Mouse (Mus musculus) forebrain, embryonic 12.5 days (tissue): ENCODE data around the gene Epn2. TPM values are rescaled to one million over a fixed set of nuclear protein-coding genes. Genes with fewer than 3 reads are reported as not detected.
A peak's percentile ranks its signal among the peaks of the same experiment; 100 is the strongest.

ENCODE experiments used
- ATAC-seq: fragments of 200-750 bp; cut with Nextera tagmentation; 2 replicates; pipeline ENCODE4 v1.8.0; 2017; ENCODE audit warnings: moderate TSS enrichment; ENCODE audit not compliant: low FRiP score
- H3K27ac ChIP-seq: fragments of 300-500 bp; sonication (generic); 2 replicates; pipeline ENCODE4 v1.5.1; 2016; ENCODE audit warnings: mild to moderate bottlenecking
- H3K27me3 ChIP-seq: fragments of 300-500 bp; sonication (generic); 2 replicates; pipeline ENCODE4 v1.6.1; 2016; ENCODE audit warnings: mild to moderate bottlenecking
- H3K36me3 ChIP-seq: fragments of 300-500 bp; sonication (generic); replicated peaks from 2 replicates; pipeline ENCODE4 v1.6.1; 2016; ENCODE audit warnings: mild to moderate bottlenecking
- H3K4me1 ChIP-seq: fragments of 300-500 bp; sonication (generic); 2 replicates; pipeline ENCODE4 v1.6.1; 2016
- H3K4me2 ChIP-seq: fragments of 300-500 bp; sonication (generic); 2 replicates; pipeline ENCODE4 v1.6.1; 2016; ENCODE audit warnings: mild to moderate bottlenecking, moderate library complexity
- H3K4me3 ChIP-seq: fragments of 300-500 bp; sonication (generic); replicated peaks from 2 replicates; pipeline ENCODE4 v1.5.1; 2016; ENCODE audit warnings: mild to moderate bottlenecking
- H3K9ac ChIP-seq: fragments of 300-500 bp; sonication (generic); 2 replicates; pipeline ENCODE4 v1.6.1; 2016; ENCODE audit warnings: mild to moderate bottlenecking
- H3K9me3 ChIP-seq: fragments of 300-500 bp; sonication (generic); 2 replicates; pipeline ENCODE4 v1.6.1; 2016
- WGBS: fragments of 180-500 bp; shearing (Covaris S2); methylation state at CpG from one replicate; pipeline ENCODE4 v1.1.7; 2016; 5-methylcytosine and 5-hydroxymethylcytosine counted together
- polyA plus RNA-seq: library from polyadenylated mRNA; unstranded; fragments of >200 nt; fragmentation: Nextera tagmentation; extraction: Ambion mirVana; gene quantifications from 2 replicates; pipeline ENCODE4 v1.2.1, GENCODE M21; 2016

The Epn2 gene
- polyA plus RNA-seq, 1 experiment from 2014 or later = 35.5 TPM

GRCm38 (mm10) chr11:61494129-61494997 lies 85.1 kb downstream of the Epn2 start, which contains the start of gene Mapk7:
Gene Mapk7, minus strand, starts transcription at chr11:61494406.
- ATAC-seq = peak; percentile 97
- Histone ChIP-seq H3K27ac (peak within 1 kb of the TSS; percentile 91), H3K9me3 (no peaks in the 10 kb centered on the region), H3K4me3 (peak within 1 kb of the TSS; percentile 86), H3K4me2 (peak within 1 kb of the TSS; percentile 85), H3K4me1 (peaks cover 27% of the 10 kb centered on the region), H3K9ac (peak within 1 kb of the TSS; percentile 92), H3K36me3 (peaks cover 33% of the 10 kb centered on the region), H3K27me3 (no peaks in the 10 kb centered on the region)
- under 1% methylated on average over 60 of the region's 62 CpGs for WGBS

- WGBS = under 1% methylated on average over 44 of the region's 50 CpGs
- Histone ChIP-seq H3K36me3 (peaks cover 41% of the 10 kb centered on the region), H3K27me3 (no peaks in the 10 kb centered on the region), H3K4me1 (peaks cover 31% of the 10 kb centered on the region), H3K9ac (peak overlapping the region; percentile 92), H3K4me3 (peak overlapping the region; percentile 86), H3K4me2 (peak overlapping the region; percentile 85), H3K27ac (peak overlapping the region; percentile 89), H3K9me3 (no peaks in the 10 kb centered on the region)
- ATAC-seq = peak; percentile 59
Measured at GRCm38 (mm10) chr11:61493525-61494128, 85.9 kb downstream of the Epn2 start.

GRCm38 (mm10) chr11:61492749-61493401 lies 86.6 kb downstream of the Epn2 start:
- no peaks in the 10 kb centered on the region for H3K27me3 ChIP-seq
- H3K36me3 ChIP-seq = peaks cover 48% of the 10 kb centered on the region
- 0 out of 2 replicates have a peak overlapping the region, but pooled peaks have one; percentile 89 for H3K27ac ChIP-seq
- H3K9ac ChIP-seq = peak overlapping the region; percentile 92
- no peaks in the 10 kb centered on the region for H3K9me3 ChIP-seq
- peak overlapping the region; percentile 85 for H3K4me2 ChIP-seq
- H3K4me3 ChIP-seq = peak overlapping the region; percentile 86
- no peak for ATAC-seq
- H3K4me1 ChIP-seq = peaks cover 31% of the 10 kb centered on the region
- 86% methylated on average over 12 of the region's 12 CpGs for WGBS

GRCm38 (mm10) chr11:61490944-61491520 lies 88.5 kb downstream of the Epn2 start:
- H3K36me3 ChIP-seq = peaks cover 55% of the 10 kb centered on the region
- H3K4me1 ChIP-seq = peaks cover 50% of the 10 kb centered on the region

GRCm38 (mm10) chr11:61489874-61490273 lies 89.6 kb downstream of the Epn2 start:
- WGBS = 96% methylated on average over 8 of the region's 8 CpGs
- H3K36me3 ChIP-seq = peaks cover 55% of the 10 kb centered on the region
- no peak for ATAC-seq

More at GRCm38 (mm10) chr11:61490944-61491520, 88.5 kb downstream of the Epn2 start:
- 93% methylated on average over 22 of the region's 22 CpGs for WGBS
- no peak overlapping the region for H3K27ac ChIP-seq
- no peak overlapping the region for H3K4me2 ChIP-seq
- H3K9me3 ChIP-seq = no peaks in the 10 kb centered on the region
- H3K4me3 ChIP-seq = no peak overlapping the region
- H3K27me3 ChIP-seq = no peaks in the 10 kb centered on the region
- ATAC-seq = no peak
- H3K9ac ChIP-seq = no peak overlapping the region

GRCm38 (mm10) chr11:61489085-61489484 lies 90.4 kb downstream of the Epn2 start:
- Histone ChIP-seq H3K4me3 (no peak overlapping the region), H3K9ac (no peak overlapping the region), H3K4me2 (no peak overlapping the region), H3K27ac (no peak overlapping the region), H3K4me1 (peaks cover 69% of the 10 kb centered on the region), H3K9me3 (no peaks in the 10 kb centered on the region), H3K27me3 (no peaks in the 10 kb centered on the region), H3K36me3 (peaks cover 55% of the 10 kb centered on the region)
- no peak for ATAC-seq
- WGBS = 94% methylated on average over 2 of the region's 2 CpGs

More at GRCm38 (mm10) chr11:61489874-61490273, 89.6 kb downstream of the Epn2 start:
- no peaks in the 10 kb centered on the region for H3K9me3 ChIP-seq
- no peaks in the 10 kb centered on the region for H3K27me3 ChIP-seq
- H3K4me2 ChIP-seq = no peak overlapping the region
- no peak overlapping the region for H3K9ac ChIP-seq
- H3K4me3 ChIP-seq = no peak overlapping the region
- peaks cover 61% of the 10 kb centered on the region for H3K4me1 ChIP-seq
- H3K27ac ChIP-seq = no peak overlapping the region

- peaks cover 55% of the 10 kb centered on the region for H3K36me3 ChIP-seq
- no peak overlapping the region for H3K4me3 ChIP-seq
- WGBS = 95% methylated on average over 7 of the region's 7 CpGs
- H3K27me3 ChIP-seq = no peaks in the 10 kb centered on the region
- no peak for ATAC-seq
- peaks cover 71% of the 10 kb centered on the region for H3K4me1 ChIP-seq
- peak overlapping the region; percentile 59; the same call in 1 of the 2 replicates for H3K27ac ChIP-seq
- no peaks in the 10 kb centered on the region for H3K9me3 ChIP-seq
- H3K4me2 ChIP-seq = no peak overlapping the region
- no peak overlapping the region for H3K9ac ChIP-seq
Measured at GRCm38 (mm10) chr11:61487936-61488335, 91.6 kb downstream of the Epn2 start.

GRCm38 (mm10) chr11:61487401-61487800 lies 92.1 kb downstream of the Epn2 start:
- ATAC-seq = no peak
- Histone ChIP-seq H3K27me3 (no peaks in the 10 kb centered on the region), H3K27ac (peak overlapping the region; percentile 59; the same call in 1 of the 2 replicates), H3K4me3 (no peak overlapping the region), H3K4me1 (peaks cover 66% of the 10 kb centered on the region), H3K9ac (no peak overlapping the region), H3K36me3 (peaks cover 51% of the 10 kb centered on the region), H3K9me3 (no peaks in the 10 kb centered on the region), H3K4me2 (peak overlapping the region; percentile 49; the same call in 1 of the 2 replicates)
- WGBS = 56% methylated on average over 2 of the region's 2 CpGs

GRCm38 (mm10) chr11:61486458-61487219 lies 92.8 kb downstream of the Epn2 start:
- WGBS = 92% methylated on average over 14 of the region's 14 CpGs
- H3K36me3 ChIP-seq = peaks cover 45% of the 10 kb centered on the region
- no peak for ATAC-seq

GRCm38 (mm10) chr11:61485541-61486457 lies 93.7 kb downstream of the Epn2 start:
- H3K4me3 ChIP-seq = peak overlapping the region; percentile 31
- H3K9ac ChIP-seq = peak overlapping the region; percentile 53
- H3K36me3 ChIP-seq = peaks cover 36% of the 10 kb centered on the region
- H3K27ac ChIP-seq = peak overlapping the region; percentile 97
- 63% methylated on average over 22 of the region's 22 CpGs for WGBS
- H3K27me3 ChIP-seq = peaks cover 6% of the 10 kb centered on the region; the same call in 1 of the 2 replicates
- no peak for ATAC-seq
- peaks cover 59% of the 10 kb centered on the region for H3K4me1 ChIP-seq
- no peaks in the 10 kb centered on the region for H3K9me3 ChIP-seq
- H3K4me2 ChIP-seq = peak overlapping the region; percentile 49

More at GRCm38 (mm10) chr11:61486458-61487219, 92.8 kb downstream of the Epn2 start:
- H3K9ac ChIP-seq = no peak overlapping the region
- peak overlapping the region; percentile 31 for H3K4me3 ChIP-seq
- no peaks in the 10 kb centered on the region for H3K9me3 ChIP-seq
- H3K4me2 ChIP-seq = peak overlapping the region; percentile 49
- H3K4me1 ChIP-seq = peaks cover 64% of the 10 kb centered on the region
- H3K27me3 ChIP-seq = peaks cover 4% of the 10 kb centered on the region; the same call in 1 of the 2 replicates
- H3K27ac ChIP-seq = peak overlapping the region; percentile 97
